Mouse (Mus musculus) liver, adult 2 months (tissue): ENCODE measurements around the gene Pphln1.

Source experiments
- CTCF ChIP-seq: fragments of 200-500 bp; IDR thresholded peaks from 2 replicates; pipeline ENCODE4 v1.5.1; 2011; ENCODE audit warnings: low read depth, low read length, control low read depth
- POLR2A ChIP-seq: fragments of 200-500 bp; IDR thresholded peaks from 2 replicates; pipeline ENCODE4 v1.6.1; 2011; ENCODE audit warnings: low read length, control low read depth; ENCODE audit not compliant: insufficient read depth; ENCODE audit errors: extremely low read depth

- no peak for TF ChIP-seq POLR2A
- no peak for TF ChIP-seq CTCF
These were observed 8.3 kb downstream of the Pphln1 start for GRCm38 (mm10) chr15:93406492-93406891.
